Mouse (Mus musculus): ENCODE data around the gene Rtl5. TPM values are rescaled to one million over a fixed set of nuclear protein-coding genes. Genes with fewer than 3 reads are reported as not detected.

Gene Rtl5
- total and polyA plus RNA-seq, 3 experiments = 7.7 to 8.6 (median 8.2) TPM

DNA sequence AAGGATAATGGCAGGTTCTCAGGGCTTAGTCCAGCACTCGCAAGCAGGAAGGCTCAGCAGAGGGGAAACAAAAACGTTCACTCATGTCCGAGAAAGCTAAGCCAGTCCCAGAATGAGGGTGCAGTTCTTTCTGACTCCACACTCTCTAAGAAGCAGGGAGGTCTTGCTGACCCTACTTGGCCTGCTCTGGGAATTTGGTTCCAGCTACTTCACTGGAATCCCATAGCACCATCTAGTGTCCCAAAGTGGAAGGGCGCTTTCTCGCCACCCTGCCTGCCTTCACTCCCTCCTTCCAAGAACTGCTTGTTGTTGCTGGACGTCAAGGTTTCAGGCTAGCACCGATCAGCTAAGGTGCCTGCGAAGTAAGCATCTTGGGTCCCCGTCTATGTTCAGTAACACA is 5.0 kb downstream of the Rtl5 start:
- DNase-seq = peak; percentile 65

DNA sequence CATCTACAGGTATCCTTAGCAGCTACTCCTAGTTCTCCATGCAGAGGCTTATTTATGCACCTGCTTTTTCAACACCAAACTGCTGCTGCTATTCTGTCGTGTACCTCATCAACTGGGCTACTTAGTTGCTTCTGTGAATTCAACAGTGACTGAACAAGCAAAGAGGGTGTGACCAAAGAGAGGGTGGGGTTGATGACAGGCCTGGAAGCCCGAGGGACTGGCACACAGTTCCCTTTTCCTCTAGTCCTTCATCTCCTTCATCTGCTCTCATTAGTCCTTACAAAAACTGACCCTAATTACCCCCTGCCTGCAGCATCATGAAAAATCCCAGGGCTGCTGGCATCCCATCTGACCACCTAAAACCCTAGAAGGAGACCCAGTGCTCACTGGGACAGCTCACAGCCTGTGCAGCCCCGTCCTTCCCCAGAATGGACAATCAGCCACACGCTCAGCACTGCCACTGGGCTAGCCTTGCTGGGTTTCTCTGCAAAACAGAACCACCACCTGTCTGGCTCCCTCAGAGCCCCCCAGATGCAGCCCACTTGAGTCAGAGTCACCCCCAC is 5.8 kb downstream of the Rtl5 start:
- no peak for DNase-seq

DNA sequence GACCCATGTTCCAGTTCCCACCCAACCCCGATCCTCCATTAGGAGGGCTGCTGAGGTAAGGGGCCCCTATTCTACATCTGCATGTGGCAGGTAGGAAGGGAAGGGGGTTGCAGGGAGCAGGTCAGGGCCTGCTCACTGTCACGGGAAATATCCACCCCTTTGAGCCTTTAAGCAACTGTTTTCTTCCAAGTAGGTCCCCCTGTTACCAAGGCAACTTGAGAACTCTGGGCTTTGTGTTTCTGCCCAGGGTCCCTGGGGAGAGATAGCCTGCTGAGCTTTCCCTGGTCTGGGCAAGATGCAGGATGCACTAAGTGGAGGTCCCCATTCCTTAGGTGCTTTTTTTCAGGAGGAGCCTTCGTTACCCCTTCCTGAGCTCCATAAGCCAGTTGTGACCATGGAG is 7.0 kb downstream of the Rtl5 start:
- DNase-seq = no peak

DNA sequence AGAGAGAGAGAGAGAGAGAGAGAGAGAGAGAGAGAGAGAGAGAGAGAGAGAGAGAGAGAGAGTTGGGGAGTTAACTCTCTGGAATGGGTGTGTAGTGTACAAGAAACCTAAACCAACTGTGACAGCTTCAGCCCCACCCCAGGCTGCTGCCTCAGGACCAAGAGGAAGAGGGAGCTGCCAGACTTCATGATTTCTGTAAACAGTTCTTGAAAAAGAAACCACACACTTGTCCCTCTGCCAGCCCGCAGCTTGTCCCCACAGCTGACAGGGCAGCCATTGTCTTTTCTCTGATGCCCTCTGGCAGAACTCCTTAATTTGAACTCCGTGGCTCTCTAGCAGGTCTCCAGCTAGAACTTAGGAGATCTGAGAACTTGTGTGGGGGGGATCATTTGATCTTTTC is 10.2 kb downstream of the Rtl5 start:
- DNase-seq = no peak

DNA sequence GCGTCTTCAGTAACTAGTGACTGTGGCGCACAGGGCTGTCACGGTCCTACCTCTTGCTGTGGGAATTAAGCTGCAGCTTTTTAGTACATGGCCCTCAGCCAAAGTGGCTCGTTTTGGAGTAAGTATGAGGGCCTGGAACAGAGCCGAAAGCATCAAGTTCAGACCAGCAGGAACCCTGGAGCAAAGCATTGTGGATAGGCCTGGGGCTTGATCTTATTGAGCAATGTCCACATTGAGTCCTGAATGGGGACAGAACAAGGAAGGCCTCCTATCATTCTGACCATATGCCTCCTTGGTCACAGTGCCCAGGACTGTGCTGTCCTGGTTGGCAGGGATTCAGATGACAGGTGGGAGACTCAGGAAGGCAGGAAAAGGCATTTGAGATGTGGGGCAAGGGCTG is 10.9 kb downstream of the Rtl5 start:
- no peak for DNase-seq

DNA sequence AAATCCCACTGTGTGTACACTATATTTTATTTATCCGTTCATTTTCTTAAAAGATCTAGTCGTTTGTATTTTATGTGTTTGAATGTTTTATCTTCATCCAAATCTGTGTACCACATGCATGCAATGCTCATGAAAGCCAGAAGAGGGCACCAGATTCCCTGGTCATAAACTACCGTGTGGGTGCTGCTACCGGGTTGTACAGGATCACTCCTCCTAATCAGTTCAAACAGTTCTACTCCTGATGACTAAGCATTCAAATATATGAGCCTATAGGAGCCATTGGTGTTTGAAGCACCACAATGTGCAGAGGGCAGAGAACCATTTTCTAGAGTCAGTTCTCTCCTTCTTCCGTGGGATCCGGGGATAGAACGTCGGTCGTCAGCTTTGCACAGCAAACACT is 11.7 kb downstream of the Rtl5 start:
- no peak for DNase-seq

DNA sequence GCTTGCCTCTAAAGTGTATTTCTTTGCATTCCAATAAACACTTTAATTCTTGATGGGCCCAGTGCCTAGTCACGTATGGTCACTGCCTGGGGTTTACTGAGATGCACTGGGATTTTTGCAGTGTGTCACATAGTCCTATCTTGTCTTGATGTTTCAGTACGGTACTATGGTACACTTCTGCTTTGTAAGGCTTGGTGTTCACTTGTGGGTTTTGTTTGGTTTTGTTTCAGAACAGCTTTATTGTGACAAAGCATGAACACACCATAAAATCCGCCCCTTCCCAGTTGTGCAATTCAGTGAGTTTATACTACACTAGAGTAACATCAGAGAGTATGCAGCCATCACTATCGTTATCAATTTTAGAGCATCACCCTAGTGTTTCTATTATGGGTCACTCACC is 17.1 kb downstream of the Rtl5 start:
- no peak for DNase-seq

DNA sequence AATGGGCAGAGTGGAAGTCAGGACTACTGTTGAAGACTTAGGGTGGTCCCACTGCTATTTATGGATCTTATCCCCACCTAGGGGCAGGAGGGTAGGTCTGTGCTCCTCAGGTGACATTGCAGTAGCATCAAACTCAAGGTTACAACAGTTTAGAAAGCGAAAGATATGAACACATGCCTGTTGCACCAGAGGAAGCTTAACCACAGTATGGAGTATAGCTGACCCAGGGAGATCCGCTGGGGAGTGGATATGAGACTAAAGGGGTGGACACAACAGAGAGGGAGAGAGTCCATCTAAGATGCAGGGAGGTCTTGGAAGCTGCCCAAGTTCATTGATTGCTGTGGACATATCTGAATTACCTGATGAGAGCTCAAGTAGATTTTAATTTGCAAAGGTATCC is 17.7 kb downstream of the Rtl5 start:
- DNase-seq = no peak

DNA sequence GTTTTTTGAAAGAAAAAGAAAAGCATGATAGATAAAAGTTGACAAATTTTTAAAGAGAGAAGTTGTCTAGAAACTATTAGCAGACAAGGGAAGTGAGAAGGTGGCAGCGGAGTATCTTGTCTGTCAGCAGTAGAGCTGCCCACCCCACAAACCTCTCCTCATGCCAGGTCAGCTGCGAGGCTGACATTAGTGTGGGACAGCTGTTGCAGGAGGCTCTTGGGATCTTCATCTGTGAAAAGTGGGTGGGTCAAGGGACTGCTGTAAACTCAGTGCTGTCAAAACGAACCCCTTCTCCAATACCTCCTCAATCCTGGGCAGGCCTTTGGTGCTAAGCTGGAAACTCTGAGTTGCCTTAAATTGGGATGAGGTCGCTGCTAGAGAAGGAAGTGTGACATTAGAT is 19.9 kb downstream of the Rtl5 start:
- no peak for DNase-seq

DNA sequence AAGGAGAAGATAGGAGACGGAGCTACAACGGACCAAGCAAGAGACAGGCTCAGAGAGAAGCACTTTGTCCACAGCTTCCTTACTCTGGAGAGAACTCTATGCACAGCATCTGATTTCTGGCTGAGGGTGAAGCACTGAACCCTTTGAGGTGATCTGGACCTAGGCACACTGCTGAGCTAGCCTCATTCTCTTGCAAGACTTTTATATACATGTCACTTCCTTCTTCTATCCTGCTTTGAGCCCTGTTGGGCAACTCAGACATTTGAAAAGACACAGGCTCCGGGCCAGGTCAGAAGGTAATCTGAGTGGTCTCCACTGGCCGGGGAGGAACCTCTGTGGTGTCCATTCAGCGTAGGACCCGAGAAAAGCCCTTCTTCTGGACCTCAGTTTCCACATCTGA is 20.6 kb downstream of the Rtl5 start:
- no peak for DNase-seq

DNA sequence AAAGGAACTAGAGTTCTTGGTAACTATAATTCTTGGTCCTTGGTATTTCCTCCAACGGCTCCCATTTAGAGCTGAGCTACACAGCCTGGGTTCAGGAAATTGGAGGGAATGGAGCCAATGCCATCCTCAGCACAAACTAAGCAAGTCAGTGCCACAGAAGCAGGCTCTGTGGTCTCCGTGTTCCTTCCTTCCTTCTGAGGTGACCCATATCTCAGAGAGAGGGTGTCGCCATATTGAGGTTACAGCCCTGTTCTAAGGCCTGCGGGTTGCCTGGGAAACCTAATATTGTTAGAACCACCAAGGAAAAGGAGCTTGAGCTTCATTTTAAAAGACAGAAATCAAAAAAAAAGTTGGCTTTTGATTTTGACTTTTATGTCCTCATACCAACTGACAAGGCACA is 28.7 kb downstream of the Rtl5 start:
- DNase-seq = no peak

DNA sequence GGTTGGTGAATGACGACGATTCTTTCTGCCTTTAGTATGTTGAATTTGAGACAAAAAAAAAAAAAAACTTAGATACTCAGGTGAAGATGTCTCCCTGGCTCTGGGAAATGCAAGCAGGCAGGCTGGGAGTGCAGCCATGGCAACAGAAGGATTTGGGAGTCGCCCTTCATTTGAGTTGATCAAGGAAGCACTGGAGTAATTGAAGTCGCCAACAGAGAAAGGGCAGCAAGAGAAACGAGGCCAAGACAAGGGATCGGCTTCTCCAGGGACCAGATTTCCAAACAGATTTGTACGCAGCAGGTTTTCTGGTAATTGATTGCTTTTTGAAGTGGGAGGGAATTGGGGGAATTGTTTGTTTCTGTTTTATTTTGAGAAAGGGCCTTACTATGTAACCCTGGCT is 29.5 kb downstream of the Rtl5 start:
- DNase-seq = no peak

DNA sequence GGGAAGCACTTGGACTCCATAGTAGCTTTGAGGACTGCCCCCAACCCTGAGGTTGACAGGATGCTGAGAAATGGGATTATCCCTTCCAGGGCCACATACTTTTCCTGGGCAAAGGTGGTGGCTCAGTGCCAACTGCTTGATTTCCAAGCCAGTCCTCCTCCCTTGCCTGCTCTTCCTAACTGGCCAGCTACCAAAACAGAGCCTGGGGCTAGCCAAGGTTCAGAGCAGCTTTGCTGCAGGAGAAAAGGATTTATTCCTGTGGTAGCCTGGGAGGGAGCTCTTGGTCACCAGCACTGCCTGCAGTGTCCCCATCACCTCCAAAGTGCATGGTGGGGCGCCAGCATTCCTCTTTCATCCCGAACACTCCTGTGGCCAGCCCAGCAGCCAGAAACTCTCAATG is 33.6 kb downstream of the Rtl5 start:
- peak; percentile 49 for DNase-seq

DNA sequence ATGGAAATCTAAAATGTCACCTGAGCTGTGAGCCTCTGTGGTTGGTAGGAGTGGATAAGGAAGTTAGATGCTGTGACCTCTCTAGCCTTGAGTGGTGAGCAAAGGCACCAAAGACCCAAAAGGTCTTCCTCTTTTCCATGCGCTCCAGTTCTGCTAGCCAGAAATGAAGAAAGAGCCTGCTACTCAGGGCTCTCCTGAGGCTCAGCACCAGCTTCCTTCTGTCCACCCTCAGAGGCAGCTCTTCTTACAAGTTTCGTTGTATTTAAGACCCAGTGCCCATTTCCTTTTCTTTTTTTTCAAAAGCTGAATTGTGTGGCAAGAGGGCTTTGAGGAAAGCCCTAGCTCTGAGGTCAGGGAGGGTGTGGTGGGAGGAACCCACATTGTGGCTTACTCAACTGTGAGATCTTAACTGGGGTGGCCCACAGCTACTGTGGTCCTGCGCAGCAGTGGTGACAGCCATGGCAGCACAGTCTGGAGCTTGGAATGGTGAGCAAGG is 34.2 kb downstream of the Rtl5 start:
- no peak for DNase-seq

DNA sequence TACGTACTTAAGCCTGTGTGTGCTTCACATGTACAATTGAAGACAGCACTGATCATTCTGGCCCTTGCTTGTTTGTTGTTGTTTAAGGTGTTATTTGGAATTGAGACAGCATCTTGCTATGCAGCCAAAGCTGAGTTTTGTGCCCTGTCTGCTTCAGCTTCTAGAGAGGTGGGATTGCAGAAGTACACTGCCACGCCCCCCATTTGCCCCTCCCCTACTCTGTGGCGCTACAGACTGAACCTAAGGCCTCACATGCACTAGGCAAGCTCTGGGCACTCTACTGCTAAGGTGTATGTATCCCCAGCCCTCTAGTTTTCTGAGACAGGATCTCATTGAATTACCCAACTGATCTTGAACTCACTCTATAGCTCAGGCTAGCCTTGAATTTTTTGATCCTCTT is 35.4 kb downstream of the Rtl5 start:
- DNase-seq = no peak

DNA sequence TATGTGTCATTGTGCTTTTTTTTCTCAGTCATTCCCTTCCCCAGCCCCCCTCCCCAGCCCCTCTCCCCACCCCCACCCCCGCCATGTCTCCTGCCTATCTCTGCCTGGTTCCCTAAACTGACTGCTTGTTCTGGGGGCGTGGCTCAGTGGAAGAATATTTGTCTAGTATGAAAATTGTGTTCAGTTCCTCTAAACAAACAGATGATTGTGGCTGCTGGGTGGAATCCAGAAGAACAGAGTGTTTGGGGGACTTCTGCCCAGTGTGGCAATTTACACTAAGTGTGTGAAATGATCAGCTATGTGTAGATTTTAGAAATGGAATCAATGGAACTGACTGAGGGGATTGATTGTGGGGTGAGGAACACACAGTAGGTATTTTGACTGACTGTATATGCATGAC is 37.5 kb downstream of the Rtl5 start:
- no peak for DNase-seq

DNA sequence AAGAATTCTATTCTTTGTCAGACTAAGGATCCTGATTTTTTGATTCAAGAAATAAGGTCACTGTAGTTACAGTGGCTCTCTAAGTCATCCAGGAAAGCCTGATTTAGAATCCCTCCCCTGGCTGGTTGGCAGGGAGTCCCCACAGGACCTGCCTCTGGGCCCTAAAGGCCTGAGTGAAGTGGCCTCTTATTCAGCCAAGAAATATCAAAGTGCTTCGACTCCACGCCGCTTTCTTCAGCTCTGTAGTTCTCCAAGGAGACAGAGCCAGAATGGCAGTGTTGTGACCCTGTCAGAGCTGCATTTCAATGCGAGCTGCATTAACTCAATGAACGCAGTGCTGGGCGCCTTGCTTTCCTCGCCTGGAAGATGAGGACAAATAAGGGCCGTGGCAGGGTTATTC is 38.7 kb downstream of the Rtl5 start:
- DNase-seq = no peak

DNA sequence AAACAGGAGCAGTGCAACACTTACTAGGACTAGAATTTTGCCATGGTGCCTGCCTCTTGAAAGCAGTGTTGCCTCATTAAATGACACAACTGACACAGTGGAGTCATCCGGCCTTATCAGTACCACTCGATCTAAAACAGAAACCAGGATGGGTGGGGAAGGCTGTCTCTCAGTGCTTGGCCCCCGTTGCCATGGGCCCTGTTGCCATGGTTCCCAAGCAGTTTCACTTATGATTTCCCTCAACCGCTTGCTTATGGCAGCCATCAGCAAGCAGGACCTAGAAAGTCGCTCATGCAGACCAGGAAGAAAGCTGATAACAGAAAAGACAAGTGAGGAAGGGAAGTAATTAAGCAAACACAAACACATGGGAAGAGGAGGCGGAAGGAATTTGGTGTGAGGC is 39.3 kb downstream of the Rtl5 start:
- peak; percentile 49 for DNase-seq

DNA sequence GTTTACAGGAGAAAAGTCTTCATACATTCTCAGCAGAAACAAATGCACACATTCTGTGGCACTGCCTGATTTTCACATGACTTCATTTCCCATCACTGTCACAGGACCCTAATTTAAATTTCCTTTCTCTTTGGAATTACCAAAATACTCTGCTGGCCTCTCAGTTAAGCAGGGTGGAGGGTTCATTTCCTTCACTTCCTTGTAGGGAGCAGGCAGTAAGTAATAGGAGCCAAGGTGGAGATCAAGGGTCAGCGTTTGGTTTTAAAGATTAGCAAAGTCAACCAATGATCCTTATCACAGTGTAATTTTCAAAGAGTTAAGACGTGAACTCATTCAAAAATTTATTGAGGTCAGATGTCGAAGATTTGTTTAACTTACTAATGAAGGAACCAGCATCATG is 46.1 kb downstream of the Rtl5 start:
- no peak for DNase-seq

DNA sequence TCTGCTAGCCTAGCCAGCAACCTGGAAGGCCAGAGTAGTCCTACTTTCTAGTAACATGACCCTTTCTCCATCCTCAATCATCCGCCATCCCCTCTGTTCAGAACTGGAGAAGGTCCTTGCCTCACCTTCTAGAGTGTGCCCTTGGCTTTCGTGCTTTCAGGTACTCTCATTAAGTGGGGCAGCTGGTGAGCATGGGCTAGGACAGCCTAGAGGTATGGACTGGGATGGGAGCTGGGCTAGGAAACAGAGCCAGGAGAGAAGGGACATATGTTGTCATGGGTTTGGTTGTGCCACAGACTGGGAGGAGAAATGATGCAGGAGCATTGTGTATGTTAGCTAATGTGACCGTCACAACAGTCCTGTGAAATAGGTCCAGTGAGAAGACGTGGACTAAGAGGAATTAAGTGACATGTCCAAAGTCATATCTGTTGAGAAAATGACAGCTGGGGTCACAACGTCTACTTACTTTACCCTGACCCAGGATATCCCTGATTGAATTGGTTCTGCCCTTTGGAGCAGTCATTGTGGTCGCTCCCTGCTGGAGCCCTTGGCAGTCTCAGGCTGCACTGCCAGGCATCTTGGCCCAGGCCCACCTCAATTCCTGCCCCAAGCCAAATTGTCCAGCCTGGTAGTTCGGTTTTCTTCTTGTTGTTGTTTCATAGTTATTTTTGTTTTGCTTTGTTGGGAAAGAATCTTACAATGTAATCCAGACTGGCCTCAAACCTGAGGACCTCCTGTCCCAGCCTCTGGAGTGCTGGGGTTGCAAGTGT is 51.4 kb downstream of the Rtl5 start:
- DNase-seq = no peak

DNA sequence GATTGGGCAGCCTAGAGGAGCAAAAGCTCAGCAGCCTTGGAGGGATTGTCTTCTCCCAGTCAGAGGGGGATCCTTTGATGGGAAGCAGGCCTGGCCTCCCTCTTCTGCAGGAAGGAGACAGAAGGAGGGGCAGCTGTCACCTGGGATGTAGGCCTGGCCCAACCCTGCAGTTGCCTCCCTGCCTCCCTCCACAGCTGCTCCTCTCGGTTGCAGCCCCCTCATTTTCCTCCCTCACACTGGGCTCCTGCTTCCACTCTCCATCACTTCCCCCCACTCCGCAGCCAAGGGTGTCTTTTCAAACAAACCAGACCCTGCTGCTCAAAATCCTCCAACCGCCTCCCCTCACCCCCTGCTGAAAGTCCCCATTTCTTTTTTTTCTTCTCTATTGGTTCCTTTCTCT is 52.2 kb downstream of the Rtl5 start:
- DNase-seq = no peak

DNA sequence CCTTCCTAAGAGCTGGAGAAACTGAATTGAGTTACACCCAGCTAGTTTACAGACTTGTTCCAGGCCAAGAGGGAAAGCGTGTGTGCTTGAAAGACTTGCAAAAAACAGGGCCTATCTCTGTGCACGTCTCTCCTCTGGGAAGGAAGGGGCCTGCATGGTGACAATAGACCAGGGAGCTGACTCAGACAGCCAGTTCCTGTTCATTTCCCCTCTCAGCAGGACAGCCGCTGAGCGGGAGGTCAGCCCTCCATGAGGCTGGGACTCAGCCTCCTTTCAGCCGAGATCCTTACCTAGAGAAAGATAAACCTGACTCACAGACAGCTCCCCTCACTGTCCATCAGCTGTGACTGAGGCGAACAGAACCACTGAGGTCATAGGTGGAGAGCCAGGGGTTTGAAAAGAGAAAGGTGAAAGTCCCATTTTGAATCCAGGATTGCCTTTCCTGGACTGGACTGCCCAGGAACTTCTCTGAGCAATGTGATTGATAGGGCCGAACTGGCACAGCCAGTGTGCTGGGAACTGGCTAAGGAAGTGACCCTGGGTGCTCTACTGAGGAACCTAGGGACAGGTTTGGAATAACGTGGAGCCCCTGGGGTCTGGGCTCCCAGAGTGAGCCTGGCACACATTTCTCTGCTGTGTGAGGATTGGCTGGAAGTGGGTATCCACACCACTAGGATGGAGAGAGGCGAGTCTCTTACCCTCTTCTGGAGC is 53.7 kb downstream of the Rtl5 start:
- DNase-seq = no peak
